Mouse (Mus musculus): ENCODE measurements at regions not wholly inside any gene's neighbourhood (a gene's known extent, or its start where the extent isn't known, plus 50 kb on each side); places are given as distances from the start of the nearest gene placed in this dataset.

DNA sequence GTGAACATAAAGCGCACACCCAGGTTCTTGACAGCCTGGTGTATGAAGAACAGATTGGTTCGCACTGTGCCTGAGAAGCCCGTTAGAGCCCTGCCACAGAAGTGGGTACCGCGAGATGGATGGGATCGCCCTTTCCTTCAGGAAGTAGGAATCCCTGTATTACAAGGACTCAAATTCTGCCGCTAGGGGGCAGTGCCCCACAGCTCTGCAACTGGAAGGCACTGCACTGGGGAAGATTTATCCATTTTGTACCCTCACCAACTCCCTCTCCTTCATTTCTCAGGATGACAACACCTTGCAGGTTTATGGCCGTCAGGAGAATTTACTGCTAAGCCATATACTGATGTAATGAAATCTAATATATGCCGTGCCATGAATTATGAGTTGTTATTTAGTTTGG, 1094.1 kb upstream of the 2610301B20Rik start:
- no peak for ATAC-seq (ENCODE audit: low FRiP score)
- no peak overlapping the region for H3K9ac ChIP-seq
- no peaks in the 10 kb centered on the region for H3K36me3 ChIP-seq
- no peak overlapping the region for H3K4me2 ChIP-seq (replicated peaks)
- H3K27me3 ChIP-seq: no peaks in the 10 kb centered on the region
- H3K4me3 ChIP-seq: no peak overlapping the region
- no peaks in the 10 kb centered on the region for H3K9me3 ChIP-seq (replicated peaks)
- 44% methylated on average over 9 of the region's 9 CpGs for WGBS
- H3K4me1 ChIP-seq: no peaks in the 10 kb centered on the region
- no peak overlapping the region for H3K27ac ChIP-seq

DNA sequence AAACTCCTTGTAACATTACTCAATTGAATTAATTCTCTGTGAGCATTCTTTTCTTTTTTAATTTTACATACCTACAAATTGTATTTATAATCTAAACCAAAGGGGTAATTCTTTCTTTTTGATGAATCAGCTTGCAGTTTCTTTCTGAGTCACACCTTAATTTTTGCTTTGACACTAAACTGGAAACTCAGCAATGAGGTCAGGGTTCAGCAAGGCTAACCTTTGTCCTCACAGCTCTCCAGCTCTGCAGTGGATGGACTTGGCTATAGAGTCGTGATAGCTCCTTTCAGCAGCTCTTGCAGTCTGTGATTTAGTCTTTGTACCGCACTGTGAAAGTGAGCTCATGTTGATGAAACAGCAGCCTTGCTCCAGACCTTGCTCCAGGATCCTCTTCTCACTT, 1093.0 kb upstream of the 2610301B20Rik start:
- Histone ChIP-seq H3K36me3 (no peaks in the 10 kb centered on the region), H3K27ac (no peak overlapping the region), H3K4me2 (replicated peaks) (no peak overlapping the region), H3K9ac (no peak overlapping the region), H3K27me3 (no peaks in the 10 kb centered on the region), H3K4me1 (no peaks in the 10 kb centered on the region), H3K9me3 (replicated peaks) (no peaks in the 10 kb centered on the region), H3K4me3 (no peak overlapping the region)
- WGBS: 54% methylated on average over 2 of the region's 2 CpGs
- no peak for ATAC-seq (ENCODE audit: low FRiP score)

GRCm38 (mm10) chr4:9787795-9788365, 1086.4 kb upstream of the 2610301B20Rik start:
- H3K9me3 ChIP-seq (replicated peaks): no peaks in the 10 kb centered on the region
- no peaks in the 10 kb centered on the region for H3K36me3 ChIP-seq
- H3K9ac ChIP-seq: no peak overlapping the region
- no peaks in the 10 kb centered on the region for H3K4me1 ChIP-seq
- WGBS: 74% methylated on average over 5 of the region's 5 CpGs
- no peak overlapping the region for H3K4me3 ChIP-seq
- H3K27me3 ChIP-seq: no peaks in the 10 kb centered on the region
- no peak for ATAC-seq (ENCODE audit: low FRiP score)
- H3K4me2 ChIP-seq (replicated peaks): no peak overlapping the region
- H3K27ac ChIP-seq: no peak overlapping the region

GRCm38 (mm10) chr4:9790478-9790877, 1083.8 kb upstream of the 2610301B20Rik start:
- Histone ChIP-seq H3K27ac (no peak overlapping the region), H3K4me1 (no peaks in the 10 kb centered on the region), H3K36me3 (no peaks in the 10 kb centered on the region), H3K4me2 (replicated peaks) (no peak overlapping the region), H3K27me3 (no peaks in the 10 kb centered on the region), H3K9me3 (replicated peaks) (no peaks in the 10 kb centered on the region), H3K4me3 (no peak overlapping the region), H3K9ac (no peak overlapping the region)
- ATAC-seq (ENCODE audit: low FRiP score): no peak
- 97% methylated on average over 8 of the region's 8 CpGs for WGBS
